ENCODE assay signal across 18 mouse cellular contexts in genomic region chr2:74559822-74560221, GRCm38 (mm10). TPM values are rescaled to one million over a fixed set of nuclear protein-coding genes. Genes with fewer than 3 reads are reported as not detected.
A peak's percentile ranks its signal among the peaks of the same experiment; 100 is the strongest.
DNase-seq lines count a peak whose midpoint lies in the region; ATAC-seq and TF ChIP-seq lines count a peak whose summit lies in the region.
"Had no signal": no experiment of that assay in that cellular context is flagged by ENCODE, and none has a peak within 500 bp of the region (broad histone marks: within the 10 kb centered on the region; RNA-seq: fewer than 3 reads in every experiment).

No protein-coding gene starts in this region.

- peak; percentile 48 to 54; a peak in 3 of 4 replicates for TF ChIP-seq EP300 in MEL (IDR thresholded peaks at IDR 0.05; ENCODE audit: low read depth in 1 of 2, low read length in 2 of 2)

- TF ChIP-seq RAD21 in MEL (IDR thresholded peaks at IDR 0.05; ENCODE audit: low read depth, low read length) = no peak

- no peak for TF ChIP-seq CTCF in G1E (IDR thresholded peaks at IDR 0.05; ENCODE audit: low read depth, low read length)
- TF ChIP-seq CTCF in MEL (IDR thresholded peaks at IDR 0.05 in 2 of 3, conservative IDR thresholded peaks at IDR 0.05 in 1 of 3; ENCODE audit: control insufficient read depth in 1 of 3, insufficient read depth in 1 of 3, low read depth in 2 of 3, low read length in 3 of 3, poor library complexity in 1 of 3, severe bottlenecking in 1 of 3) = no peak

- H3K9me3 ChIP-seq in G1E (replicated peaks) (peaks cover 2% of the 10 kb centered on the region), MEL (replicated peaks; ENCODE audit: insufficient read depth, low read length) (no peaks in the 10 kb centered on the region)
- H3K9me3 ChIP-seq: embryonic facial prominence, embryonic 10.5 days; embryonic facial prominence, embryonic 12.5 days; forebrain, embryonic 13.5 days; forebrain, embryonic 15.5 days had no signal

- H3K79me2 ChIP-seq in MEL (ENCODE audit: control insufficient read depth, insufficient read depth, low read length, poor library complexity) = peaks cover 2% of the 10 kb centered on the region; the same call in 1 of the 2 replicates

- no peaks in the 10 kb centered on the region for H3K27me3 ChIP-seq in G1E (ENCODE audit: insufficient read depth, low read length)
- no peaks in the 10 kb centered on the region for H3K27me3 ChIP-seq in MEL (ENCODE audit: control insufficient read depth in 1 of 2, insufficient read depth in 2 of 2, low read length in 2 of 2)
- H3K27me3 ChIP-seq: embryonic facial prominence, embryonic 12.5 days; forebrain, embryonic 13.5 days; forebrain, embryonic 15.5 days had no signal

- peak; percentile 77 for ATAC-seq in G1E (ENCODE audit: extremely low read depth, insufficient number of reproducible peaks, low FRiP score, poor library complexity, severe bottlenecking)
- peak; percentile 34; the same call in 1 of the 2 replicates for ATAC-seq in megakaryocyte-erythroid progenitor cell, adult 5-6 weeks (replicated peaks; ENCODE audit: low FRiP score, low TSS enrichment, poor library complexity, severe bottlenecking)
- ATAC-seq: forebrain, embryonic 13.5 days; forebrain, embryonic 15.5 days; forebrain, postnatal 0 days had no signal

- DNase-seq in G1E (ENCODE audit: low spot score) (no peak), MEL (ENCODE audit: low read depth, low spot score) (peak; percentile 40)
- DNase-seq in adrenal gland, postnatal 14 days = no peak
- DNase-seq in gastrocnemius, postnatal 25 days = no peak
- DNase-seq: adrenal gland, adult 2 months; adrenal gland, postnatal 10 days; adrenal gland, postnatal 36 days; cerebellum, adult 11-12 months; cerebellum, adult 2 months; cerebellum, adult 9-10 months; cerebellum, postnatal 10 days; cerebellum, postnatal 25 days; forebrain, postnatal 0 days had no signal

- no peak overlapping the region for H3K4me3 ChIP-seq in G1E (ENCODE audit: low read depth, low read length)
- no peak overlapping the region for H3K4me3 ChIP-seq in MEL (ENCODE audit: control insufficient read depth in 1 of 2, insufficient read depth in 1 of 2, low read depth in 2 of 2, low read length in 2 of 2)
- H3K4me3 ChIP-seq: embryonic facial prominence, embryonic 10.5 days; embryonic facial prominence, embryonic 12.5 days; forebrain, embryonic 13.5 days; forebrain, embryonic 15.5 days had no signal

- H3K36me3 ChIP-seq in G1E (replicated peaks) (peaks cover 45% of the 10 kb centered on the region), MEL (ENCODE audit: control insufficient read depth in 1 of 2, insufficient read depth in 2 of 2, low read length in 2 of 2) (peaks cover 14 to 16% of the 10 kb centered on the region in 2 experiments)

- no peak for TF ChIP-seq POLR2A in MEL (IDR thresholded peaks at IDR 0.05; ENCODE audit: control insufficient read depth in 1 of 2, insufficient read depth in 1 of 2, low read depth in 1 of 2, low read length in 2 of 2, poor library complexity in 1 of 2)

- H3K4me1 ChIP-seq in G1E (ENCODE audit: insufficient read depth, low read depth, low read length) (peaks cover 19% of the 10 kb centered on the region), MEL (ENCODE audit: control insufficient read depth in 1 of 2, insufficient read depth in 2 of 2, low read length in 2 of 2) (peaks cover 0 to 23% of the 10 kb centered on the region in 2 experiments; a peak in 2 of 4 replicates)
- H3K4me1 ChIP-seq: embryonic facial prominence, embryonic 10.5 days; embryonic facial prominence, embryonic 12.5 days; forebrain, embryonic 13.5 days; forebrain, embryonic 15.5 days had no signal

- H3K9ac ChIP-seq in MEL (ENCODE audit: control insufficient read depth, low read depth, low read length, poor library complexity, severe bottlenecking) = no peak overlapping the region
- H3K9ac ChIP-seq: embryonic facial prominence, embryonic 12.5 days; forebrain, embryonic 13.5 days; forebrain, embryonic 15.5 days; forebrain, postnatal 0 days had no signal

- H3K27ac ChIP-seq in MEL (ENCODE audit: control insufficient read depth, low read depth, low read length) = no peak overlapping the region
- H3K27ac ChIP-seq: embryonic facial prominence, embryonic 10.5 days; embryonic facial prominence, embryonic 12.5 days; forebrain, embryonic 13.5 days; forebrain, embryonic 15.5 days had no signal

TF ChIP-seq in MEL, 35 proteins besides CTCF, POLR2A, EP300 and RAD21:
- TF ChIP-seq MAZ (IDR thresholded peaks at IDR 0.05; ENCODE audit: low read depth, low read length) (no peak), TAL1 (IDR thresholded peaks at IDR 0.05; ENCODE audit: low read length) (no peak), KAT2A (conservative IDR thresholded peaks at IDR 0.05; ENCODE audit: low read depth, low read length) (no peak), ZKSCAN1 (IDR thresholded peaks at IDR 0.05; ENCODE audit: low read depth, low read length) (no peak), BHLHE40 (IDR thresholded peaks at IDR 0.05; ENCODE audit: borderline replicate concordance, low read depth, low read length) (no peak), USF1 (IDR thresholded peaks at IDR 0.05; ENCODE audit: low read depth, low read length) (no peak), POLR2AphosphoS5 (IDR thresholded peaks at IDR 0.05; ENCODE audit: borderline replicate concordance, low read depth, low read length) (no peak), GABPA (IDR thresholded peaks at IDR 0.05; ENCODE audit: low read depth, low read length) (no peak), GATA1 (IDR thresholded peaks at IDR 0.05; ENCODE audit: low read depth, low read length) (peak; percentile 80), MEF2A (IDR thresholded peaks at IDR 0.05; ENCODE audit: extremely low read depth, insufficient replicate concordance, low read depth, low read length, poor library complexity, severe bottlenecking) (peak; percentile 80; the same call in 1 of the 2 replicates), ETS1 (IDR thresholded peaks at IDR 0.05; ENCODE audit: low read depth, low read length) (peak; percentile 90), NELFE (IDR thresholded peaks at IDR 0.05; ENCODE audit: low read depth, low read length) (no peak), RCOR1 (IDR thresholded peaks at IDR 0.05; ENCODE audit: low read depth, low read length) (peak; percentile 21; the same call in 1 of the 2 replicates), SIN3A (IDR thresholded peaks at IDR 0.05; ENCODE audit: low read length) (0 out of 2 replicates have a peak, but pooled peaks have one; percentile 36), MYB (IDR thresholded peaks at IDR 0.05; ENCODE audit: low read depth, low read length) (no peak), ZC3H11A (IDR thresholded peaks at IDR 0.05; ENCODE audit: low read depth, low read length) (no peak), TBP (IDR thresholded peaks at IDR 0.05; ENCODE audit: low read depth, low read length) (no peak), TCF12 (IDR thresholded peaks at IDR 0.05; ENCODE audit: low read depth, low read length) (peak; percentile 37; the same call in 1 of the 2 replicates), SMC3 (IDR thresholded peaks at IDR 0.05; ENCODE audit: low read depth, low read length) (no peak), USF2 (IDR thresholded peaks at IDR 0.05; ENCODE audit: borderline replicate concordance in 1 of 2, insufficient read depth in 1 of 2, low read depth in 1 of 2, low read length in 2 of 2) (no peak), NRF1 (IDR thresholded peaks at IDR 0.05; ENCODE audit: insufficient read depth, low read depth, low read length, poor library complexity, severe bottlenecking) (no peak), POLR2AphosphoS2 (IDR thresholded peaks at IDR 0.05; ENCODE audit: low read length) (no peak), MXI1 (IDR thresholded peaks at IDR 0.05; ENCODE audit: low read depth, low read length) (no peak), MYC (IDR thresholded peaks at IDR 0.05; ENCODE audit: low read depth, low read length) (no peak), HCFC1 (IDR thresholded peaks at IDR 0.05; ENCODE audit: low read depth, low read length) (no peak), MAX (IDR thresholded peaks at IDR 0.05; ENCODE audit: low read length) (no peak), ZNF384 (IDR thresholded peaks at IDR 0.05; ENCODE audit: low read depth, low read length) (no peak; the same call in 1 of the 2 replicates), UBTF (IDR thresholded peaks at IDR 0.05; ENCODE audit: borderline replicate concordance, insufficient read depth, low read depth, low read length) (no peak), CHD2 (IDR thresholded peaks at IDR 0.05; ENCODE audit: low read length) (no peak), ELF1 (IDR thresholded peaks at IDR 0.05; ENCODE audit: low read depth, low read length) (no peak), JUND (IDR thresholded peaks at IDR 0.05; ENCODE audit: low read depth, low read length) (no peak)

RNA-seq across cellular contexts. Expression of gene Lnpk, which starts 19.4 kb away (rescaled TPM):
- 49.3 and 96.8 TPM in 2 replicates for total RNA-seq in G1E (2014; fragmentation: Nextera tagmentation)
- total RNA-seq in G1E (2017) = 44.5 and 49.1 TPM in 2 replicates
- 8.5 and 15.2 TPM in 2 replicates for polyA plus RNA-seq in G1E (2012)
- 35.5 and 36.1 TPM in 2 replicates for total RNA-seq in MEL (2012; rRNA removed)
- polyA plus RNA-seq in MEL (2012; ENCODE audit: insufficient read depth in 1 of 2, insufficient read length in 2 of 2, low read depth in 1 of 2, low replicate concordance in 2 of 2, missing spikeins in 1 of 2) = 10 to 100 TPM in 1 of 2 experiments, not detected in 1; 35.5 TPM
- 35.0 and 44.4 TPM in 2 replicates for total RNA-seq in megakaryocyte-erythroid progenitor cell, adult 5-6 weeks (2014; fragmentation: Nextera tagmentation)
- 50.0 and 56.6 TPM in 2 replicates for total RNA-seq in megakaryocyte-erythroid progenitor cell, adult 5-6 weeks (2017)
- 12.8 and 13.5 TPM in 2 replicates for total RNA-seq in adrenal gland, postnatal 14 days (2021)
- 10 to 100 TPM; 43.6 to 48.4 TPM for total RNA-seq in gastrocnemius, postnatal 25 days (2021)
